Mouse (Mus musculus) brain, embryonic 14.5 days (tissue): Measurements from ENCODE around the gene Rfesd.

ENCODE experiments used
- CTCF ChIP-seq: fragments of 200-500 bp; IDR thresholded peaks from 2 replicates; pipeline ENCODE4 v1.5.1; 2012; ENCODE audit warnings: inconsistent platforms, mild to moderate bottlenecking, moderate library complexity, borderline replicate concordance; ENCODE audit not compliant: insufficient read depth, insufficient read length; ENCODE audit errors: extremely low read depth
- POLR2A ChIP-seq: fragments of 200-500 bp; IDR thresholded peaks from 2 replicates; pipeline ENCODE4 v1.6.1; 2012; ENCODE audit warnings: mild to moderate bottlenecking, inconsistent platforms, borderline replicate concordance; ENCODE audit not compliant: poor library complexity, insufficient read depth, insufficient read length, severe bottlenecking; ENCODE audit errors: extremely low read depth

- TF ChIP-seq POLR2A (no peak), CTCF (no peak)
Measured at GRCm38 (mm10) chr13:76064363-76064945, 45.9 kb upstream of the Rfesd start.
